Mouse (Mus musculus) stomach, embryonic 14.5 days (tissue): ENCODE data around the gene Zyg11b. TPM values are rescaled to one million over a fixed set of nuclear protein-coding genes. Genes with fewer than 3 reads are reported as not detected.

ENCODE experiments used
- ATAC-seq: fragments of 200-750 bp; cut with Nextera tagmentation; 2 replicates; pipeline ENCODE4 v1.8.0; 2017; ENCODE audit warnings: low read depth, moderate TSS enrichment; ENCODE audit not compliant: insufficient number of reproducible peaks, insufficient read depth, low FRiP score
- H3K27ac ChIP-seq: fragments of 300-500 bp; sonication (generic); 2 replicates; pipeline ENCODE4 v1.5.1; 2014; ENCODE audit warnings: mild to moderate bottlenecking, low read length, moderate library complexity, mixed read lengths
- H3K27me3 ChIP-seq: fragments of 300-500 bp; sonication (generic); 2 replicates; pipeline ENCODE4 v1.6.1; 2014; ENCODE audit warnings: low read length, control low read depth, mixed read lengths; ENCODE audit not compliant: control insufficient read depth, insufficient read depth
- H3K36me3 ChIP-seq: fragments of 300-500 bp; sonication (generic); 2 replicates; pipeline ENCODE4 v1.6.1; 2014; ENCODE audit warnings: mild to moderate bottlenecking, control low read depth, low read length, moderate library complexity, mixed read lengths; ENCODE audit not compliant: control insufficient read depth, insufficient read depth
- H3K4me1 ChIP-seq: fragments of 300-500 bp; sonication (generic); 2 replicates; pipeline ENCODE4 v1.6.1; 2014; ENCODE audit warnings: low read length, control low read depth, mixed read lengths; ENCODE audit not compliant: control insufficient read depth, insufficient read depth
- H3K4me2 ChIP-seq: fragments of 300-500 bp; sonication (generic); replicated peaks from 2 replicates; pipeline ENCODE4 v1.6.1; 2014; ENCODE audit warnings: low read depth, low read length, control low read depth
- H3K4me3 ChIP-seq: fragments of 300-500 bp; sonication (generic); 2 replicates; pipeline ENCODE4 v1.5.1; 2014; ENCODE audit warnings: low read depth, low read length, control low read depth
- H3K9ac ChIP-seq: fragments of 300-500 bp; sonication (generic); replicated peaks from 2 replicates; pipeline ENCODE4 v1.6.1; 2014; ENCODE audit warnings: low read depth, mild to moderate bottlenecking, control low read depth, low read length, moderate library complexity, mixed read lengths
- H3K9me3 ChIP-seq: fragments of 300-500 bp; sonication (generic); 2 replicates; pipeline ENCODE4 v1.6.1; 2016; ENCODE audit warnings: low read depth, low read length, control low read depth; ENCODE audit not compliant: control insufficient read depth
- WGBS: fragments of 180-500 bp; shearing (Covaris S2); extraction: QIAGEN DNeasy Blood & Tissue Kit; methylation state at CpG from one replicate; pipeline ENCODE4 v1.1.7; 2014; 5-methylcytosine and 5-hydroxymethylcytosine counted together
- polyA plus RNA-seq: library from polyadenylated mRNA; unstranded; fragments of >200 nt; fragmentation: Nextera tagmentation; extraction: Ambion mirVana; gene quantifications from 2 replicates; pipeline ENCODE4 v1.2.1, GENCODE M21; 2014

Zyg11b gene
- polyA plus RNA-seq, 1 experiment from 2014 or later = 18.1 TPM

GRCm38 (mm10) chr4:108327071-108327579, 26.2 kb upstream of the Zyg11b start:
- H3K27me3 ChIP-seq = no peaks in the 10 kb centered on the region
- ATAC-seq = no peak

GRCm38 (mm10) chr4:108323588-108323987, 22.7 kb upstream of the Zyg11b start:
- no peaks in the 10 kb centered on the region for H3K9me3 ChIP-seq
- peaks cover 4% of the 10 kb centered on the region; the same call in 1 of the 2 replicates for H3K4me1 ChIP-seq
- H3K4me3 ChIP-seq = no peak overlapping the region
- WGBS = 71% methylated on average over 5 of the region's 5 CpGs
- no peak overlapping the region for H3K27ac ChIP-seq
- H3K27me3 ChIP-seq = no peaks in the 10 kb centered on the region
- no peak for ATAC-seq
- H3K4me2 ChIP-seq = no peak overlapping the region
- no peak overlapping the region for H3K9ac ChIP-seq
- H3K36me3 ChIP-seq = no peaks in the 10 kb centered on the region

More at GRCm38 (mm10) chr4:108327071-108327579, 26.2 kb upstream of the Zyg11b start:
- H3K4me3 ChIP-seq = peak overlapping the region; percentile 70
- peak overlapping the region; percentile 22; the same call in 1 of the 2 replicates for H3K9ac ChIP-seq
- H3K4me2 ChIP-seq = peak overlapping the region; percentile 65
- H3K9me3 ChIP-seq = no peaks in the 10 kb centered on the region
- 39% methylated on average over 6 of the region's 6 CpGs for WGBS
- H3K27ac ChIP-seq = peak overlapping the region; percentile 60
- no peaks in the 10 kb centered on the region; the same call in 1 of the 2 replicates for H3K36me3 ChIP-seq
- peaks cover 4% of the 10 kb centered on the region; the same call in 1 of the 2 replicates for H3K4me1 ChIP-seq

- no peak overlapping the region for H3K9ac ChIP-seq
- WGBS = 74% methylated on average over 7 of the region's 7 CpGs
- H3K9me3 ChIP-seq = no peaks in the 10 kb centered on the region
- no peaks in the 10 kb centered on the region for H3K27me3 ChIP-seq
- ATAC-seq = no peak
- H3K4me3 ChIP-seq = no peak overlapping the region
- no peak overlapping the region for H3K27ac ChIP-seq
- no peaks in the 10 kb centered on the region for H3K36me3 ChIP-seq
- H3K4me2 ChIP-seq = no peak overlapping the region
- H3K4me1 ChIP-seq = no peaks in the 10 kb centered on the region
Measured at GRCm38 (mm10) chr4:108320627-108321380, 19.9 kb upstream of the Zyg11b start.

GRCm38 (mm10) chr4:108319747-108320146, 18.9 kb upstream of the Zyg11b start:
- ATAC-seq = no peak
- no peak overlapping the region for H3K9ac ChIP-seq
- 67% methylated on average over 6 of the region's 6 CpGs for WGBS
- no peak overlapping the region for H3K27ac ChIP-seq
- H3K36me3 ChIP-seq = no peaks in the 10 kb centered on the region
- H3K4me3 ChIP-seq = no peak overlapping the region
- H3K4me1 ChIP-seq = no peaks in the 10 kb centered on the region
- no peak overlapping the region for H3K4me2 ChIP-seq
- H3K9me3 ChIP-seq = no peaks in the 10 kb centered on the region
- no peaks in the 10 kb centered on the region for H3K27me3 ChIP-seq

GRCm38 (mm10) chr4:108318649-108319615, 18.0 kb upstream of the Zyg11b start:
- Histone ChIP-seq H3K27me3 (no peaks in the 10 kb centered on the region), H3K36me3 (no peaks in the 10 kb centered on the region), H3K9me3 (no peaks in the 10 kb centered on the region), H3K27ac (no peak overlapping the region), H3K9ac (no peak overlapping the region), H3K4me1 (no peaks in the 10 kb centered on the region), H3K4me3 (no peak overlapping the region), H3K4me2 (no peak overlapping the region)
- WGBS = 50% methylated on average over 8 of the region's 8 CpGs
- ATAC-seq = no peak

GRCm38 (mm10) chr4:108317656-108318605, 17.0 kb upstream of the Zyg11b start:
- Histone ChIP-seq H3K9me3 (no peaks in the 10 kb centered on the region), H3K27ac (no peak overlapping the region), H3K4me3 (no peak overlapping the region), H3K4me1 (no peaks in the 10 kb centered on the region), H3K36me3 (no peaks in the 10 kb centered on the region), H3K4me2 (no peak overlapping the region), H3K27me3 (no peaks in the 10 kb centered on the region), H3K9ac (no peak overlapping the region)
- 77% methylated on average over 12 of the region's 12 CpGs for WGBS
- no peak for ATAC-seq

- no peak overlapping the region for H3K9ac ChIP-seq
- H3K4me3 ChIP-seq = no peak overlapping the region
- no peak overlapping the region for H3K27ac ChIP-seq
- no peaks in the 10 kb centered on the region for H3K9me3 ChIP-seq
- WGBS = 55% methylated on average over 5 of the region's 5 CpGs
- H3K36me3 ChIP-seq = no peaks in the 10 kb centered on the region
- no peak overlapping the region for H3K4me2 ChIP-seq
- H3K4me1 ChIP-seq = no peaks in the 10 kb centered on the region
- H3K27me3 ChIP-seq = no peaks in the 10 kb centered on the region
- ATAC-seq = no peak
Measured at GRCm38 (mm10) chr4:108314041-108314440, 13.1 kb upstream of the Zyg11b start.
